Mouse (Mus musculus): ENCODE measurements around the gene H3f3a.

DNA sequence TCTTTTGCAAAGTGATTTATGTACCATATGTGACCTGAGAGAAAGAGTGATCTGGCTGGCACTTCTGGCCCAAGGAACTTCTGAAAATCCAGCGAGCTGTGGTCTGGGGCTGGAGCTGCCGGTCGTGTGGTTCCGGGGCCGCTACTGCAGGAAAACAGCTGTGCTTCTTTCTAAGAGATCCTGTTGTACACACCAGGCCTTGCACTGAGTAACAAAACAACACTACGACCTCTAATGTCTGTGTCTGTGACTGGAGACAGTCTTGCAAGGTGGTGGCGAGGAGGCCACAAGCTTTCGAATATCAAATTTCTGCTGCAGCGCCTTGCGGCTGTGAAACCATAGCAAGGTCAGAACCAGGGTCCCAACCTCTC is 36.5 kb downstream of the H3f3a start:
- TF ChIP-seq CTCF (conservative IDR thresholded peaks at IDR 0.05; ENCODE audit: insufficient read depth, insufficient read length, low read depth, low read length): no peak
- no peak for TF ChIP-seq POLR2A (IDR thresholded peaks at IDR 0.05; ENCODE audit: low read depth, low read length)

Data from kidney, adult 2 months (tissue).